Mouse (Mus musculus) gastrocnemius, adult 2 months (tissue): ENCODE measurements around the gene Sdhaf3. TPM values are rescaled to one million over a fixed set of nuclear protein-coding genes. Genes with fewer than 3 reads are reported as not detected.

Source experiments
- DNase-seq: peaks from one replicate; pipeline ENCODE4 v3.0.0; 2022
- H3K27ac ChIP-seq: fragments of 200-600 bp; 2 replicates; pipeline ENCODE4 v1.8.1; 2022; ENCODE audit warnings: mild to moderate bottlenecking
- H3K4me3 ChIP-seq: fragments of 200-600 bp; 2 replicates; pipeline ENCODE4 v1.8.1; 2022; ENCODE audit warnings: mild to moderate bottlenecking, moderate library complexity
- CTCF ChIP-seq: fragments of 200-600 bp; IDR thresholded peaks from 2 replicates; pipeline ENCODE4 v1.8.1; 2022; ENCODE audit warnings: antibody characterized with exemption, mild to moderate bottlenecking, moderate library complexity
- intact Hi-C: fragments of 180-260 bp; cut with DNase I; formaldehyde crosslinking; loops from one replicate; pipeline ENCODE4 v1.15.1; 2025
- long read RNA-seq, 2 experiments: library from polyadenylated mRNA; stranded (forward); transcript quantifications; one replicate each; pipeline ENCODE4 v2.0.0; 2021
- total RNA-seq, 2 experiments: library from RNA; stranded (reverse); gene quantifications; 2 replicates each; pipeline ENCODE4 v1.2.3; 2021

Sdhaf3 gene
- 1 to 10 TPM; 4.8 to 6.6 TPM for total RNA-seq
- long read RNA-seq, experiment 1, full-length matches to known transcripts: 17 of 20 reads
- long read RNA-seq, experiment 1, partial matches to known transcripts: 0 of 20 reads
- long read RNA-seq, experiment 1, other reads (novel, unspliced or antisense): 3 of 20 reads
- long read RNA-seq, experiment 2, full-length matches to known transcripts: 19 of 22 reads
- long read RNA-seq, experiment 2, partial matches to known transcripts: 0 of 22 reads
- long read RNA-seq, experiment 2, other reads (novel, unspliced or antisense): 3 of 22 reads

DNA sequence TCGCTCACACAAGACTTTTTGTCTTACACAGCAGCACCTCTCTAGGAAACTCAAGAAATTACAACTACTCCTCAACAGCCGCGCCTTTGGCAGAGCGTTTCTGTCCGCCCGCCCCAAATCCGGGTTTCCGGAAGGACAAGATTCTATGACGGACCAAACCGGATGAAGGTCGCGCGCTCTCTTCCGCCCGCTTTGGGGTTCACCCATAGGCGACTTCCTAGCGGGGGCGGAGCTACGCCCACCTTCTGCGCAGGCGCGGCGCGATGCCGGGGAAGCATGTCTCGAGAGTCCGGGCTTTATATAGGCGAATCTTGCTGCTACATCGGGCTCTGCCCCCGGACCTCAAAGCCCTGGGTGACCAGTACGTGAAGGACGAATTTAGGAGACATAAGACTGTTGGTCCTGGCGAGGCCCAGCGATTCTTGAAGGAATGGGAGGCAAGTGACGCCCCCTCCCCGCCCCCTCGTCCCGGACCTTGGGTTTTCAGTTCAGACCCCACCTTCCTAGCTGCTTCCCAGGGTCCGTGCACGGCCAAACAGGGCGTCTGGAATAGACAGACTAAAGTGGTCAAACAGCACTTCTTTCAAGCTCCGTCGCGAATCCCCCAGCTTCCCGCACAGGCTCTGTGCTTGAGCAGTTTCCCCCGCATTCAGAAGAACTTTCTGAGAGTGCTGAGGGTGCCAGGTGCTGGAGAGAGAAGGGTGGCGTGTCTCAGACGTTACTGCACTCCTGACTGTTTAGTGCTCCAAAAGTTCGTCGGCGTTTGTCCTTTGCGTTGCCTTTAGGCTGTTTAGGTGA lies at the start of gene Sdhaf3:
Gene Sdhaf3, plus strand, starts transcription at position 241 of the 798 bp plus-strand sequence.
- intact Hi-C loops: loop anchor here (10.0 kb wide), 1 partner anchor 381 kb away; the partner anchor contains the start of gene Sem1
- DNase-seq: peak; percentile 96
- peak within 1 kb of the TSS; percentile 89 for H3K27ac ChIP-seq
- H3K4me3 ChIP-seq: peak within 1 kb of the TSS; percentile 96
- peak; percentile 58 for TF ChIP-seq CTCF

DNA sequence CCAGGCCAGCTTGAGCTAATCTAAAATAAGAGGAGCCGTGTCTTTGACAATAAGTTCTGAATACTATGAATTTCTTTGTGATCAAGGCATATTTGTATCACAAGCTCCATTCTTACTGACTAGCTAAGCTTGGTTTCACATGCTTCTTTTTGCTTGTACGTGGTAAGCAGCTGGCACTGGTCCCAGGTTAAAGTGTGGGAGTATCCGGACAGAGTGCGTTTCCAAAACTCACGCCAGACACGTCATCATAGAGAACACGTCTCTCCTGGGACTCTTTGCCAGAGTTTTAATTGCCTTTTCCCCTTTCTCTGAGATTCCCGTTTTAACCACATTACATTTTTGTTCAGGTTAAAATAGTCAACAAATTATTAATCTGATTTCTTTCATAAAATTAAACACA lies 46.2 kb upstream of the Sdhaf3 start:
- no peak for TF ChIP-seq CTCF
- intact Hi-C loops: no loop called here
- H3K27ac ChIP-seq: no peak overlapping the region
- H3K4me3 ChIP-seq: no peak overlapping the region
- peak; percentile 75 for DNase-seq

DNA sequence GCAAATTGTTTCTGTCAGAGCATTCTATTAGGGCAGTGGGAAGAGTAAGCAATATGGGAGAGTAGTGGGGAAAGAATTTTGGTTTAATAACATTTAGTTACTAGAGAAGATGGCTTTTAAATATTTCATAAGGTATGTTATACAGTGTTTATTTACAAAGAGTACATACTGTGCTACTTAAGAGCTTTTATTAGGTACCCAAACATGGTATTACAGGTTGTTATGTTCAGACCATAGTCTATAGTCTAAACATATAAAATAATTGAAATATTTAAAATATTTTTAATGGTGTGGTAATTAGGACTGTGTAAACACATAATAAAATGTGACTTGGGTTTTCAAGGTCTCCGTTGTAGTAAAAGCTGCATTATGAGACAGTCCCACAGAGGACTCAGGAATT lies 41.5 kb upstream of the Sdhaf3 start:
- no peak for DNase-seq
- H3K4me3 ChIP-seq: no peak overlapping the region
- no peak for TF ChIP-seq CTCF
- intact Hi-C loops: loop anchor here (10.0 kb wide), 1 partner anchor 1060 kb away; no protein-coding TSS in a partner anchor
- no peak overlapping the region for H3K27ac ChIP-seq

DNA sequence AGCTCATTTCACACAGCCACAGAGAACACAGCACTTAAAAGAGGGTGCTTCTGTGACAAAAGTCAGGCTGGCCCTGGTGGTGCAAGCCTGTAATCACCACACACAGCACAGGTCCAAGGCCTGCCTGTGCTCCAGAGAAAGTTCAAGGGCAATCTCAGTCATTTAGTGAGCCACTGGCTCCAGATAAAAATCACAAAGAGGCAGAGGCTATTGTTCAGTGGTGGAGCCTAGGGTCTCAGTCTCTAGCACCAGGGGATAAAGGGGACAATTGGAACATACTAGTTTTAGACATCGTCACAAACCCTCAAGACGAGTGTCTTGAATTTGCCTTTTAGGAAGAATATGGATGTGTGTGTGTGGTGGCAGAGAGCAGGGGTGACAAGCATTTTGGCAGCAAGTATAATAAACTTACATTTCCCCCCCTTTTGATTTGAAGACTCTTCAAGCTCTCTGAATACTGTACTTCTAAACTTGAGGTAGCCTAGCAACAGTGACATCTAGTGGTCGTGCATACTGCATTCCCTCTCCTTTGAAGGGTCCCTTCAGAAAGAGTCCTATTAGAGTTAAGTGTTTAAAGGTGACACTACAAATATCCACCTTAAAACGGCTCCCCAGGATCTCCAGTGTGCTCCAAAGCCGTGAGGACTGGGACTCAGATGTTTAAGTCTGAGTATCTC lies 40.8 kb upstream of the Sdhaf3 start:
- no peak for DNase-seq

DNA sequence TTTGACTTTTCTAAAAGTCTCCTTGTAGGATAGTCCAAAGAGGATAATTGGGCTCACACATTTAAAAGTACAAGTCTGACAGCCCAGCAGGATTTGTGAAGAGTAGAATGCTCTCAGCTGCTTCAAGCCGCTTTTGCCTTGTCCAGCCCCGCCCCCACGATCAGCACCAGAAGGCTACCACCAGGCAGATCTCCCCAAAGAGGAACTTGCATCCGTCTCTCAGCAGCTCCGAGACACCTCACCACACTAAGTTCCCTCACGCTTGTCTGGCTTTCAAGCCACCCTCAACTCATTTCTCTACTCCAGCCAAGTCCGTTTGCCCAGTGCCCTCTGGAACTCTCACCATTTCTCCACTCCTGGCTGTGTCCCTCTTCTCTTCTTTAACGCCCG lies 40.3 kb upstream of the Sdhaf3 start:
- no peak overlapping the region for H3K4me3 ChIP-seq
- intact Hi-C loops: loop anchor here (10.0 kb wide), 1 partner anchor 1061 kb away; no protein-coding TSS in a partner anchor
- TF ChIP-seq CTCF: no peak
- no peak overlapping the region for H3K27ac ChIP-seq
- DNase-seq: no peak

More for the DNA sequence above, 40.8 kb upstream of the Sdhaf3 start:
- intact Hi-C loops: loop anchor here (10.0 kb wide), 1 partner anchor 1060 kb away; no protein-coding TSS in a partner anchor
- TF ChIP-seq CTCF: peak; percentile 77
- H3K27ac ChIP-seq: no peak overlapping the region
- no peak overlapping the region for H3K4me3 ChIP-seq

DNA sequence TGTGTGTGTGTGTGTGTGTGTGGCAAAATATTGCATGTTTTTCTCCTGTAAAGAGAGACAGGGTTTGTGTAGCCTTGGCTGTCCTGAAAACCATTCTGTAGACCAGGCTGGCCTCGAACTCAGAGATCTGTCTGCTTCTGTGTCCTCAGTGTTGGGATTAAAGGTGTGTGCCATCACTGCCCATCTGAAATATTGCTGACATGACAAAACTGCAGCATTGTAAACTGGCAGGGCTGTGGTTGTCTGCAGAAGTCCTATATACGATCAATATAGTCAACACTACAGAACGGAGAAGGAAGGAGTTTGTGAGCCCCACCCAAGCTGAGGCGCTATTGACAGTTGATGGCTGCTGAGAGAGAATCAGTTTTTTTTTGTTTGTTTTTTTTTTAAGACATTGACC lies 38.5 kb upstream of the Sdhaf3 start:
- intact Hi-C loops: loop anchor here (10.0 kb wide), 1 partner anchor 1063 kb away; no protein-coding TSS in a partner anchor
- Histone ChIP-seq H3K4me3 (no peak overlapping the region), H3K27ac (no peak overlapping the region)
- DNase-seq: no peak
- TF ChIP-seq CTCF: no peak

DNA sequence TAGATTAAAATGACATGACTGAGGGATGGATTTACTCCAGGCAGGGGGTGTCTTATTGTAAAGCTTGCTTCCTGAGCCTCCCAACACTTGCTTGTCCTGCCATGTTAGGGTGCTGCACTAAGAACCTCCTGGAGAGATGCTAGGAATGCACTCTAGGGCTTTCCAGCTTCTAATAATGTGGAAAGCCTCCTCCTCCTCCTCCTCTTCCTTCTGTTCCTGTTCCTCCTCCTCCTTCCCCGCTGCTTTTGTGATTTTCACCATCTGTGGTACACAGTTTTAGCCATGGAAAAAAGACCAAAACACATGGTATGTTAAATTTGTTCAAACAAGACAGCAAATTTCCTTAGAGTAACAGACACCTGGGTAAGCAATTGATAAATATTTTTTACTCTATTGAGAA lies 30.5 kb upstream of the Sdhaf3 start:
- no peak overlapping the region for H3K4me3 ChIP-seq
- intact Hi-C loops: no loop called here
- H3K27ac ChIP-seq: no peak overlapping the region
- TF ChIP-seq CTCF: no peak
- no peak for DNase-seq

DNA sequence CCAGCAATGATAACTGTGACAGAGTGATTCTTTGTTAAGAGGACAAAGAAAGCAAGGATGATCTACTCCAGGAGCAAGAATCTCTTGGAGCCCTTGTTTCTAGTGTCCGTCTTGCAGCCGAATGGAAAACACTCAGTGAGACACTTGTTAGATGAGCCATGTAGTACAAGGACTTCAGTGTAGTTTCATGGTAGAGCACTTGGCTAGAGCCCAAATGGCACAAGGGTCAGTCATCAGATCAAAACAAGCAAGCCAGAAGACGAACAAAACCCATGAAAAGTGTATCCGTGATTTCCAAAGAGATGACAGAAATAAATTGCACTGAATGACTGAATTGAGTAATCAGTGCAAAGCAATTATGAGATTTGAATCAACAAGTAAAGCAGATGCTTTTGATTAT lies 25.0 kb upstream of the Sdhaf3 start:
- H3K4me3 ChIP-seq: no peak overlapping the region
- DNase-seq: no peak
- TF ChIP-seq CTCF: no peak
- intact Hi-C loops: no loop called here
- no peak overlapping the region for H3K27ac ChIP-seq

DNA sequence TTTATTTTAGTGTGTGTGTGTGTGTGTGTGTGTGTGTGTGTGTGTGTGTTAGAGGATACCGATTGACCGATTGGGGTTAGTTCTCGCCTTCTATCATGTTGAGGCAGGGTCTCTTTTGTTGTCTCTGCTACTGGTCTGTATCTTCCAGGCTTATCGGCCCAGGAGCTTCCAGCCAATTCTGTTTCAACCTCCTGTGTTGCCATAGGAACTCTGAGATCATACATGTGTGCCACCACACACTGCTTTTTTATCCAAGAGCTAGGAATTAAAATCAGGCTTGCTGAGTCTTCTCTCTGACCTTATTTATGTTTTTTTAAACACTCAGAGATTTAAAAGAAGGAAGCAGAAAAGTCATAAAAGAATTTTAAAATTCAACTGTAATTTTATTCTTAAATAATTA lies 24.3 kb upstream of the Sdhaf3 start:
- intact Hi-C loops: no loop called here
- TF ChIP-seq CTCF: no peak
- H3K27ac ChIP-seq: no peak overlapping the region
- H3K4me3 ChIP-seq: no peak overlapping the region
- no peak for DNase-seq

DNA sequence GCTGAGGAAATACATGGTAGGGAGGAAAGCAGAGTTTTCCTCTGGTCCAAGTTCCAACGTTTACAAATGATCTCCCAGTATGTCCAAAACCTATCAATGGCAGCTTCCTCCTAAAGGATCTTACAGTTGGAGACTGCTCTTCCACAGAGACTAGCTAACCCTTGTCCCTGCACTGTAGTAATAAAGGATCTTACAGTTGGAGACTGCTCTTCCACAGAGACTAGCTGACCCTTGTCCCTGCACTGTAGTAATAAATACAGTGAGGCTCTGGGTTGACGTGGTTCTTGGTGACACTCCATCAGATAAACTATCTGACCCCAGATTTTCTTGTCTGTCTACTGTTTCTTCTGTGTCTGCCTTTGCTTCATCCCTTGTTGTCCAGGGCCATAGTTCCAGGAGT lies 15.0 kb upstream of the Sdhaf3 start:
- intact Hi-C loops: loop anchor here (10.0 kb wide), 1 partner anchor 184 kb away; no protein-coding TSS in a partner anchor
- no peak overlapping the region for H3K27ac ChIP-seq
- DNase-seq: no peak
- H3K4me3 ChIP-seq: no peak overlapping the region
- TF ChIP-seq CTCF: no peak

DNA sequence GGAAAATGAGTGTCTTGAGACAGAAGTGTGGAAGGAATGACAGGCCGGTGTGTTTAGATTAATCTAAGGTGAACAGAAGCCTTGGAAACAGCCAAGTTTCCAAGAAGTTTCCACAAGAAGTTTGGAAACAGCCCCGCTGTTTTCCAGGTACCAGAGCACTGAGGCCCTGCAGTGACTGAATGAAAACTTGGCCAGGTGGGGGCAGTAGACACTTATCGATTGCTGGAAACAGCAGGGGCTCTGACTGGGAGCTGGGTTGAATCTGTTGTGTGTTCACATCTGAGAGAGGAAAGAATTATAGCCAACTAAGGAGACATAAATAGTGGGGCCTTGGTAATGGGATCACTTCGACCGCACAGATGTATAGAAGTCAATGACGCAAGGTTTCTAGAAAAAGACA lies 13.0 kb upstream of the Sdhaf3 start:
- Histone ChIP-seq H3K27ac (no peak overlapping the region), H3K4me3 (no peak overlapping the region)
- intact Hi-C loops: loop anchor here (10.0 kb wide), 1 partner anchor 182 kb away; no protein-coding TSS in a partner anchor
- peak; percentile 56 for TF ChIP-seq CTCF
- DNase-seq: peak; percentile 21

DNA sequence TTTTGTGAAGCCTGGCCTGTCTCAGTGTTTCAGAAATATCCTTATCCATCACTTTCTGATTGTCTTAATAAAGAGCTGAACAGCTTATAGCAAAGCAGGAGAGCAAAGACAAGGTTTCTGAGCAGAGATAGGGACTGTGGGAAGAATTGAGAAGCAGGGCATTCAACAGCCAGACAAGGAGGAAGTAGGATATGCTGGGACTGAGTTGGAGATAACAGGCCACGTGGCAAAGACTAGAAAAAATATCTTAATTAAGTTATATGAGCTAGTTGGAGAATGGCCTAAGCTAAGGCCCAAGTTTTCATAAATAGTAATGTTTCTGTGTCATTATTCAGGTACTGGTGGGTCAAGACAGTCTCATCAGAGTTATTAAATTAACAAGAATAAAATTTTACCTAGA lies 8.2 kb upstream of the Sdhaf3 start:
- no peak overlapping the region for H3K4me3 ChIP-seq
- TF ChIP-seq CTCF: no peak
- DNase-seq: no peak
- H3K27ac ChIP-seq: no peak overlapping the region
- intact Hi-C loops: loop anchor here (10.0 kb wide), 1 partner anchor 177 kb away; no protein-coding TSS in a partner anchor
